Mouse (Mus musculus): ENCODE results near the gene Hmgn1.

GRCm38 (mm10) chr16:96087001-96087400, 40.5 kb downstream of the Hmgn1 start:
- TF ChIP-seq POLR2A (IDR thresholded peaks at IDR 0.05; ENCODE audit: insufficient read length, low read depth) (no peak), CEBPB (IDR thresholded peaks at IDR 0.05; ENCODE audit: insufficient read depth, poor library complexity, severe bottlenecking) (no peak), USF1 (IDR thresholded peaks at IDR 0.05; ENCODE audit: low read depth) (no peak), MAX (IDR thresholded peaks at IDR 0.05; ENCODE audit: low read depth) (no peak), E2F4 (IDR thresholded peaks at IDR 0.05; ENCODE audit: insufficient read depth) (no peak), TCF12 (IDR thresholded peaks at IDR 0.05; ENCODE audit: insufficient read depth, poor library complexity, severe bottlenecking) (no peak), POLR2AphosphoS2 (IDR thresholded peaks at IDR 0.05; ENCODE audit: insufficient read length, low read depth) (no peak), TCF3 (IDR thresholded peaks at IDR 0.05; ENCODE audit: insufficient read length, low read depth) (no peak)

All from myocyte (in vitro differentiated cells).